Mouse (Mus musculus) neutrophil, adult 83 days (primary cell): ENCODE measurements around the gene Pnma5. TPM values are rescaled to one million over a fixed set of nuclear protein-coding genes. Genes with fewer than 3 reads are reported as not detected.

ENCODE experiments used
- total RNA-seq, 2 experiments: library from RNA; stranded (reverse); gene quantifications; one replicate each; pipeline ENCODE4 v1.2.4; 2023

Pnma5 gene
- total RNA-seq, result under 1 TPM; 0.44 to 0.75 TPM

GRCm38 (mm10) chrX:73037003-73037402, at the start of gene Pnma5:
TSS of gene Pnma5 (minus strand) at chrX:73037103.

GRCm38 (mm10) chrX:73082267-73083055, 45.6 kb upstream of the Pnma5 start, which contains the start of gene Xlr4a:
TSS of gene Xlr4a (minus strand) at chrX:73082478.

GRCm38 (mm10) chrX:73064415-73064793, 27.5 kb upstream of the Pnma5 start, which contains the start of gene Pnma3:
TSS of gene Pnma3 (plus strand) at chrX:73064787.

GRCm38 (mm10) chrX:72986841-72987519, 49.9 kb downstream of the Pnma5 start, which contains the start of gene Zfp185:
TSS of gene Zfp185 (plus strand) at chrX:72987339.

Other genes with a start within 250 kb of the Pnma5 start
- gene Gabrq, start 211.9 kb downstream of the Pnma5 start, total RNA-seq, result not detected
- gene Cetn2, start 118.7 kb downstream of the Pnma5 start, total RNA-seq, result 10 to 100 TPM; 20.1 to 23.2 TPM
- gene Nsdhl, start 118.5 kb downstream of the Pnma5 start, total RNA-seq, result 1 to 10 TPM; 8.0 to 8.7 TPM
- under 1 TPM in 1 of 2 experiments, not detected in 1; 0.11 TPM for gene Zfp185, start 49.8 kb downstream of the Pnma5 start, total RNA-seq
- not detected for gene Pnma3, start 27.7 kb upstream of the Pnma5 start, total RNA-seq
- 1 to 10 TPM in 1 of 2 experiments, under 1 TPM in 1; 0.48 to 2.6 TPM for gene Xlr4a, start 45.4 kb upstream of the Pnma5 start, total RNA-seq
- not detected for gene Xlr3a, start 60.0 kb upstream of the Pnma5 start, total RNA-seq
- gene Gm14685, start 79.9 kb upstream of the Pnma5 start, total RNA-seq, result under 1 TPM in 1 of 2 experiments, not detected in 1; 0.20 TPM
- gene Xlr5b, start 111.7 kb upstream of the Pnma5 start, total RNA-seq, result not detected
- gene DXBay18, start 112.3 kb upstream of the Pnma5 start, total RNA-seq, result not detected
- gene Spin2d, start 139.9 kb upstream of the Pnma5 start, total RNA-seq, result not detected
- gene Xlr3b, start 155.1 kb upstream of the Pnma5 start, total RNA-seq, result 1 to 10 TPM in 1 of 2 experiments, under 1 TPM in 1; 0.26 to 2.4 TPM
- 1 to 10 TPM in 1 of 2 experiments, not detected in 1; 3.1 TPM for gene Xlr4b, start 177.2 kb upstream of the Pnma5 start, total RNA-seq
- 1 to 10 TPM; 3.6 to 4.1 TPM for gene F8a, start 191.2 kb upstream of the Pnma5 start, total RNA-seq
- 1 to 10 TPM; 1.6 to 3.3 TPM for gene Xlr4c, start 206.0 kb upstream of the Pnma5 start, total RNA-seq
- not detected for gene Xlr3c, start 228.3 kb upstream of the Pnma5 start, total RNA-seq